Mouse (Mus musculus) telencephalon, adult 2 months (tissue): ENCODE results near the gene Gm16485.

ENCODE experiments used
- DNase-seq: peaks from one replicate; pipeline ENCODE4 v3.0.0-alpha.2; 2011; ENCODE audit warnings: low read depth, low spot score

The Gm16485 gene

GRCm38 (mm10) chr9:8971491-8971890, at the start of gene Gm16485:
Gene Gm16485, plus strand, starts transcription at chr9:8971791.
- no peak for DNase-seq

DNA sequence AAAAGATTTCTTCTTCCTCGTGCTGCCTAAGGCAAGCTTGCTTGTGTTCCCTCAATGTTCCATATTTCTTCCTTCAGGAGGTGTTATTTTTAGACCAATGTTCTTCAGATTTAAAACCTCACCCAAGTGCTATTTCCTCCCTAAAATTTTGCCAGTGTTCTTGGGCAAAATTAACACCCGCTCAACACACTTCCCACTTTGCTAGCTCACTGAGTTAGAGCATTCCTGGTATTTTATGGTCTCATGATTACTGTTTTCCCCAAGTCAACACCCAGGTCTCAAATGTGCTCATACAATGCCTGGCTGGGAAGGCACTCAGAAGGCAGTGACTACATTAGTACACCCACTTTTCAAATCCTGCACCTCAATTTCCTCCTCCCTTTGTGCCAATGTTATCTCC, 44.0 kb upstream of the Gm16485 start:
- peak; percentile 83 for DNase-seq

GRCm38 (mm10) chr9:8937753-8938152, 33.8 kb upstream of the Gm16485 start:
- DNase-seq = no peak

GRCm38 (mm10) chr9:8953306-8953705, 18.3 kb upstream of the Gm16485 start:
- no peak for DNase-seq

GRCm38 (mm10) chr9:8964512-8965133, 7.0 kb upstream of the Gm16485 start:
- peak; percentile 15 for DNase-seq

GRCm38 (mm10) chr9:8970240-8970639, 1.4 kb upstream of the Gm16485 start:
- DNase-seq = no peak

DNA sequence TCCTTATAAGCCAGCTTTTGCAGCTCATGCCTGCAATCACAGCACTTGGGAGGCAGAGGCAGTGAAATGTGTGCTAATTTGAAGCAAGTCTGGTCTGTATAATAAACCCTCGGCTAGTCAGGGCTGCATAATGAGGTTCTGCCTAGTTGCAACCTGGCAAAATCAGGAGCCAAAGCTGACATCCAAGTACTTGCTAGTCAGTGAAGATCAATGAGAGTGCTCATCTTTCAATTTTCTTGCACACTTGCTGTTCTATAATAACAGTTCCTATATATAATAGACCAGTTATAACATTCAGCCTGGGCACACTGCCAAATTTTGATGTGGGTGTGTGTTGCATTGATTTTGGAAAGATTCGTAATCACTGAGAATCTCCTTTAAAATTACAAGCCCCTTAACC, 6.2 kb downstream of the Gm16485 start:
- DNase-seq = peak; percentile 21

DNA sequence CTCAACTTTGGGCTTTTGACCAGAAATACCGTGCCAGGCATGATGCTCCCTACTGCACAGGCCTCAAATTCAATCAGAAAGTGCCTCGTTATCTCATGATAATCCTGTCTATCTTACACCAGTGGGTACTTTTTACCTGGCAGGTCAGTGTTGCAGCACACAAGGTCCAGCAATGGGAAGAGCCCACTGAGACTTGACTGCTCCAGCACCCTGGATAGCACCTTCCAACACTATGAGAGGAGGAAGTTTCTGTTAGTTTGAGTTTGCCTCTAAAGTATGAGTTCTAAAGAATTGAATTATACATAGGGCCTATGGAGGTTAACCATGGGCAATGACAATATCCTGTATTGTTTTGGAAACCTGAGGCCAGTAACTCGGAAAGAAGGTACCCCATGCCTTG, 10.7 kb downstream of the Gm16485 start:
- no peak for DNase-seq

DNA sequence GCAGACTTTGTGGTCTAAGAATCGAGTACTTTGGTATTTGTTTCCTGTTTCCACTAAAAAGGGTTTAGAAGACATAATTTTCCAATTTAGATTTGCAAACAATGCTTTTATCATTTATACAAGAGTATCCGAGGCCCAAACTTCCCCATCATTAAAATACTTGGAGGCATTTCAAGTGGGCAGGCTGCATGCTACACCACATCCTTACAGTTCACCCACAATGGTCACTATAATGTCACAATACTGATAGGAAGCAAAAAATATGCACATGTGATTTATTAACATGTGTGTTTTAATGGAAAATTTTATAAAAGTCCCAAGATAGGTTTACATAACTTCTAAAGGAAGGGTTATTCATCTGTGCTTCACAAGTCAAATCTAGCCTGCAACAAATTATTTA, 24.9 kb downstream of the Gm16485 start:
- DNase-seq = no peak

- DNase-seq = peak; percentile 12
Measured at GRCm38 (mm10) chr9:9001170-9001569, 29.6 kb downstream of the Gm16485 start.

DNA sequence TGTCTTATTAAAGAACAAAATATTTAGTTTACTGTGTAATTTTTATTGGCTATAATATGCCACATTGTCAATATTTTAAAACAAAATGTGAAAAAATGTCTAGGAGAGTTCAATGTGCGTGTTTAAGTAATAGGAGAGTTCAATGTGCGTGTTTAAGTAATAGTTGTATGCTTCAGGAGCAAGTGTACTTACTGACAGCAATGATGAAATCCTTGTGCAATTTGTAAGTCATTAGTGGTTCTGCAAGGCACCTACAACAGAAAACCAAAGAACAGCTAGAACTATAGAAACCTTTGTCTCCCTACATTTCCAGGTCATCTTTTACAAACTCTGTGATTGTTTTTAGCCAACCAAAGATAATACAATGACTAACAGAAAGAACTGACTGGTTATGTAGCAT, 43.5 kb downstream of the Gm16485 start:
- no peak for DNase-seq
